Mouse (Mus musculus) adrenal gland (tissue): ENCODE data around the gene Mn1.

ENCODE experiments used
- intact Hi-C: fragments of 180-260 bp; cut with DNase I; formaldehyde crosslinking; loops from one replicate; pipeline ENCODE4 v1.15.1; 2025
- long read RNA-seq, 2 experiments: library from polyadenylated mRNA; unstranded; transcript quantifications; one replicate each; pipeline ENCODE4 v2.0.0; 2020; ENCODE audit warnings: borderline replicate concordance in 1 of 2; ENCODE audit not compliant: insufficient replicate concordance in 1 of 2

The Mn1 gene
- long read RNA-seq, experiment 1, partial matches to known transcripts: 20 of 20 reads
- long read RNA-seq, experiment 1, other reads (novel, unspliced or antisense): 0 of 20 reads
- long read RNA-seq, experiment 2, partial matches to known transcripts: 7 of 7 reads
- long read RNA-seq, experiment 2, other reads (novel, unspliced or antisense): 0 of 7 reads

GRCm38 (mm10) chr5:111416591-111417374 lies at the start of gene Mn1:
Mn1 (plus strand) TSS chr5:111417362.
- intact Hi-C loops: loop anchor here (5.0 to 10.0 kb wide), 2 partner anchors 91 to 158 kb away; no protein-coding TSS in a partner anchor

GRCm38 (mm10) chr5:111367937-111368517 lies 49.1 kb upstream of the Mn1 start:
- intact Hi-C loops: no loop called here

DNA sequence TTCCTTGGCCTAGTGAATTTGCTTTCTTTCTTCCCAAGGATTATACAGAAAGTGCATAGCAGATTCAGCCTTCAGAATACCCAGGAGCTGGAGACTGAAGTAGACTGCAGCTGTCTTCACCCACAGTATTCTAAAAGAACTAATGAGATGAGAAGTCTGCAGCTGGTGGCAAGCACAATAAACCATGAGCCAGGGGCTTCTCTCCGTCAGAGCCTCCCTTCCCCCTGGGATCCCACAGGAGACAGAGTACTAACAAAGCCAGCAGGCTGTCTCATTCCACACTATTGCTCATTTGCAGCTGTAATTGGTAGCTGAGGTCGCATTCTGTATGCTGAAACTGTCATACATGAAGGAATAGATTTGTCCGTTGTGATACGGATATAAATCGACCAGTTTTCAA lies 48.6 kb upstream of the Mn1 start:
- intact Hi-C loops: no loop called here

DNA sequence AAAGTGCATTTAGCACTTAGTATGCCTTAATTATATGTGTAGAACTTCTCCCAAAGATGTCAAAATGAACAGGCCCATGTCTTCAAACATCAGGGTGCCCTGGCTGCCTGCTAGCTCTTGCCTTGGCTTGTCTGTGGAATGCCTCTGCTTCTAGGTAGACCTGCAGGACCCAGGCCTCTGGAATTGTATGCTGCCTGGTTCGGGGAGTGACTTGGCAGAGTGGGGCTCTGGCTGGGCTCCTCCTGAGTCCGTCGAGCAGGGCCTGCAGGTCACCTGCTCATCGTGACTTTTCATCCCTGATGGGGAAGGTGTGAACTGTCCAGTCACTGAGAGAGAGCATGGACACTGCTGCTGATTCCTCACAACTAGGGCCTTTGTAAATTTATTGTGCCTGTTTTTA lies 41.5 kb upstream of the Mn1 start:
- intact Hi-C loops: no loop called here

DNA sequence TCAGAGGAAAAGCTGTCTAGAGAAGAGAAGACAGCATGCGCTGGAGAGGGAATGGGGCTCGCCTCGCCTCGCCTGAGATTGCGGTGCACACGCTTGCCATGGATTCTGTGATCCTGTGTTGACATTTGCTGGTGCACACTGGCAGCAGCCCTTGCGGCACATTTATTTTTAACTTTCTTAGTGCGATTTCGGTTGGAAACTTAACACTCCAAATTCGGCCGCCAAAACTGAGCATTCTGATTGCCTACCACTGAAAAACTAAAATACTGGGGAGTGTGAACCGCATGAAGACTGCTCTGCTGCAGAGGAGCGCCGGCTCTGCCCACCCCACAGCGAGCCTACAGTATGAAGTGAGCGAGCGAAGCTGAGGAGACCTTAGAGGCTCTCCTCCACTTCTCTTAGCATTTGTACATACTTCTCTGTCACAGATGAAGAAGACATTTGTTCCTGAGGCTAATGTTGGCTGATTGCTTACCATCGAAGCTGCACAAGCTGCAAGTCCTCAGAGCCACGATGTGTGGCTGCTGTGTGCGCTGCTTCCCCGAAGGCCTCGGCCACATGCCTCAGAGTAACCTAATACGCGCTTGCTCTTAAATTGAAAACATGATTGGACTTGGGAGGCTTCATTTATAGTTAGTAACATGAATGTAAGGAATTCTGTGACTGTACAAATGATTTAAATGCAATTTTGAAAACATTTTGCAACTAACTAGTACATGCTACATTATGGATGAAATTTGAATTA lies 40.7 kb upstream of the Mn1 start:
- intact Hi-C loops: no loop called here

DNA sequence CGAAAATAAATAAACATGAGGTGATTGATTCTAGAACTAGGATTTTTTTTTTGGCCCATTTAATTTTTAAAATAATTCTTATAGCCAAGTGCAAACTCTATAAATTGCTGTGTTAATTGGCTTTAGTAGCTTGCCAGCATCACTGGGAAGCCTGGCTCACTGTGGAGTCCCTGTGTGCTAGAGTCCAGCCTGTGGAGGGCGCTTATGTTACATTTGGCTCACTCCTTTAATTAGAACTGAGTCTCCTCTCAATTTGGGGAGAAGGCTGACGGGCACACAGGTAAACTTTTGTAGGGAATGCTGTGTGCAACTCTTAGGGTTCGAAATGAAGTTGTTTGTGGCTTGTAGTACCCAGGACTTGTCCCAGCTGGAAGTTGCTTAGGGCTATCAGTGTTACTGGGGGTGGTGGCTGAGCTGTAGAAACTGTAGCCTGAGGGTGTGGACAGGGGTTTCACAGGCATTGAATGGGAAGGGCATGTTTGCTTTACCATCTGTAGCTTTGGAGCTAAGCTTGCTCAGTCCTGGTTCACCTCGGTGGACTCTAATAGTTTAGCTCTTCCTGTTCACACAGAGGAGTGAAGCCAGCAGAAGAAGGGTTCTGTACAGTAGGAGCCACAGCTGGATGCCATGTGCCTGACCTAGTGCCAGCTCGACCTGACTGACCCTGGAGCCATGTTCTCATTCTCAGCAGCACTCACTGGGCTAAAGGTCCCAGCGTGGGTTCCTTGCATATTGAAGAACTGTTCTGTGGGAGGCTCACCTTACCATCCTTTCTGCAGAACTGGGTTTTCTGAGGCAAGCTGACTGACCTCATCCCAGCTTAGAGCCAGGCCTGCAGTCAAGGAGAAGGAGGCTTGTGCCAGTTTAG lies 38.8 kb upstream of the Mn1 start:
- intact Hi-C loops: no loop called here

- intact Hi-C loops: no loop called here
These were observed 33.8 kb upstream of the Mn1 start for GRCm38 (mm10) chr5:111383335-111383734.

- intact Hi-C loops: no loop called here
These were observed 26.3 kb upstream of the Mn1 start for GRCm38 (mm10) chr5:111390911-111391310.

DNA sequence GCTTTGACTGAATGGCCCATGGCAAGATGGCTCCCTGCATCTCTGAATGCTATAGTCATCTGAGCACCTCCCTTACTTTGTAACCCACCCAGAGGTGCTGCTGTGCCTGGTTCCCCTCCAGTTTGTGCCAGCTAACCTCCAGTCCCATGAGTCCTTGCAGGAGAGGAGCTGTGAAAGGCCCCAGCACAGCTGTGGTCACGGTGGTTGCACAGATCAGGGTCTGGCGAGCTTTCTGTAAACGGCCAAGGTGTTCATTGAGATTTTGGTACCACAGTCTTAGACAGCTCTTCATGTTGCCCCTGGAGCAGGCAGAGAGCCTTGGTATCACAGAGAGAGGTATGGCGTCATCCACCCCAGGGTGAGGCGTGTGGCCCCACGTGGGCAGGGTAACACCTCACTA lies 25.7 kb upstream of the Mn1 start:
- intact Hi-C loops: no loop called here

- intact Hi-C loops: no loop called here
These were observed 23.6 kb upstream of the Mn1 start for GRCm38 (mm10) chr5:111393346-111394197.

DNA sequence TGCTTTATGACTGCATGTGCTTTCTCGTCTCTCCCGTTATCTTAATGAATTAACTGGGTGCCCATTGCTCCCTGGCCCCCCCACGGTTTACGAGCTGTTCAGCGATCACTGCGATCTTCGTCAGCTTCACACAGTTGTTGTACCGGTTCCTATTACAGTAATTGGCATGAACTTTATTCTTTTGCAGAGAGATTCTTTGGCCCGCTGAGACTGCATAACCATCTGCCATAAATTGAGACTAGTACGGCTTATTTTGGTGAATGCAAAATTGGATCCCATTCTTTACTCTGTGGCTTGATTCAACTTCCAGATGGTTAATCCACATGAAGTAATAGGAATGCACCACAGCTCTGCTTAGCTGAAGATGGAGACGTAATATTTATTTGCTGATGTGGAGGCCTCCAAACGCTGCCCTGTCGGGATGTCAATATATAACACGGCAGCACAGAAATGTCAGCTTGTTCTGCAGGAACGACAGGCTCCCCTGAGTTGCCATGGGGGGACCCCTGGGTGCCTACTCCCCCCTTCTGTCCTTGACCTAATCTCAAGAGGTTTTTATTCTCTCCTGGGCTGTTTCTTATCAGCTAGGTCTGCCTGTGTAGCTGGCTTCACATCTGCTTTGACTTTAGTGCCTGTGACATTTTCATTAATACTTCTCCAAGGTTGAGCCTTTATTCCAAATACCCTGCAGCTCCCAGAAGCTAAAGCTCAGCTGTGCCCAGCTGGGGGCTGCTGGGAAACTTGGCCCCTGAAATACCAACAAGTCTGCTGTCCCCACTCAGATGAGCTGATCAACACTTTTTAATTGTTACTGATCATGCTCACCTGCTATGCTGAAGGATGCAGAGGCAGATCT lies 22.7 kb upstream of the Mn1 start:
- intact Hi-C loops: no loop called here

DNA sequence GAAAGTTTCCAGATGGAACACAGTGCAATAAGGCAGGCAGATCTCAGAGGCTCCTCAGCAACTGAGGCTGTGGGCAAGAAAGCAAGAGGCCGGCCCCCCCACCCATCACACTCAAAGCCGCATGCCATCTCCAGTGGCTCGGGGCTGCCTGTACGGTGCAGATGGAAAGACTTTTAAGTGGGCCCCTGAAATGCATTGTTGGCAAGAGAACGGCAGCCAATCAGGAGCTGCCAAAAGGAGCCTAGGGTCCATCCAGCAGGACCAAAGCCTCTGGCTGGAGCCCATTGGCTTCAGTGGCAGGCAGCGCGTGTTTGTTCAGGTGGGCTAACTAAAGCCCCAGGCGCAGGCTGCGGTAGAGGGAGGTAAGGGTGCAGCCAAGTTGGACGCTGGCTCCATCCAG lies 21.4 kb upstream of the Mn1 start:
- intact Hi-C loops: no loop called here

DNA sequence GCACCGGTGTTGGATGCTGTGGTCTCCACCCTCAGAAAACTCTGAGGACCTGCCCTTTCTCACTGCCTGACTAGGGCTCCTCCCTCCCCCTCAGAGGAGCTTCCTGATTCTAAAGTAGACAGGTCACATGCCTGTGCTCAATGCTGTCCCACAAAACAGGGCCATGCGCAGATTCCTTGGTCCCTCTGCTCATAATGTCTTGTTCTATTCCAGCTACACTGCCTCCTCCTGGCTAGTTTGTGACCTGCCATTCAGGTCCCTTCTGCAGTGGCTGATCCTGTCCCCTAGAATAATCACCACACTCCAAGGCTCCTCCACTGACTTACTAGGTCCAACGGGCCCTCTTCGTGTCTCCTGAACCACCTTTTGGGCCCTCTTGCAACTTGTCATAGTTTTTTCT lies 21.0 kb upstream of the Mn1 start:
- intact Hi-C loops: no loop called here

DNA sequence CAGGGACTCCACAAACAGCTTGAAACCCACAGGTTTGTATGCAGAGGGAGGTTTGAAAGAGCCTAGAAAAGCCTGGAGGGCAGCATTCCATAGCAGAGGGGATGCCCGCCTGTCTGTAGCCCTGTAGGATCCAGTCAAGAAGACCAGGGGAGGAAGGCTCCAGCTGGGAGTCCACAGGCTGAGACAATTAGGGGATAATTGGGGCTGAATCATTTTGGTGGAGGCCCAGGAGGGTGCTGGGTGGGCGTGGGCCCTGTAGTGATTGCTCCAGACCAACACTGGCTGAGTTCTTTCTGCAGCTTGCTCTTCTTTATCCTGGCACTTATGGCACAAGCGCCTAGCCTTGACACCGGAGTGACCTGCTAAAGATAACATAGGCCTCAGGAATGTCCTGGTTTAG lies 18.7 kb upstream of the Mn1 start:
- intact Hi-C loops: no loop called here

GRCm38 (mm10) chr5:111399271-111399670 lies 17.9 kb upstream of the Mn1 start:
- intact Hi-C loops: no loop called here

- intact Hi-C loops: no loop called here
These were observed 15.1 kb upstream of the Mn1 start for GRCm38 (mm10) chr5:111401879-111402650.

DNA sequence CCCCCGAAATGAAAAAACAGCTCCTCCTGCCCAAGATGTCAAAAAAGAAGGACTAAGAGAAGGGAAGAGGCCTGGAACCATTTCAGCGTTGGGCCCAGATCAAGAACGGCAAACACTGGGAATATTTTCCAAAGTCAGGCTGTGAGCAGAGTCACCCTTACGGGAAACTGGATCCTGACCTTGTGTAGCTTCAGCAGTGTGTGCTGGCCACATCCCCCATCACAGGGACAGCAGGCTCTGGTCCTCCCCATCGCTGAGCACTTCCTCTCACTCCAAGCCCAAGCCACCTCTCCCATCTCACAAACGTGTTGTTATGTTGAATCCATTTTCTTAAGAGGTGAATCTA lies 14.5 kb upstream of the Mn1 start:
- intact Hi-C loops: no loop called here

GRCm38 (mm10) chr5:111404721-111405120 lies 12.4 kb upstream of the Mn1 start:
- intact Hi-C loops: no loop called here
